Mouse (Mus musculus): ENCODE data around the gene Zfp740.

- TF ChIP-seq CTCF (conservative IDR thresholded peaks at IDR 0.05; ENCODE audit: low read length) = no peak
- no peak for TF ChIP-seq POU5F1 (IDR thresholded peaks at IDR 0.05; ENCODE audit: borderline replicate concordance, low read length)
Observed at GRCm38 (mm10) chr15:102194439-102194838, 8.6 kb upstream of the Zfp740 start.

Data from E14TG2a.4 (cell line).